Mouse (Mus musculus): ENCODE measurements around the gene Tram2.

Gene Tram2

DNA sequence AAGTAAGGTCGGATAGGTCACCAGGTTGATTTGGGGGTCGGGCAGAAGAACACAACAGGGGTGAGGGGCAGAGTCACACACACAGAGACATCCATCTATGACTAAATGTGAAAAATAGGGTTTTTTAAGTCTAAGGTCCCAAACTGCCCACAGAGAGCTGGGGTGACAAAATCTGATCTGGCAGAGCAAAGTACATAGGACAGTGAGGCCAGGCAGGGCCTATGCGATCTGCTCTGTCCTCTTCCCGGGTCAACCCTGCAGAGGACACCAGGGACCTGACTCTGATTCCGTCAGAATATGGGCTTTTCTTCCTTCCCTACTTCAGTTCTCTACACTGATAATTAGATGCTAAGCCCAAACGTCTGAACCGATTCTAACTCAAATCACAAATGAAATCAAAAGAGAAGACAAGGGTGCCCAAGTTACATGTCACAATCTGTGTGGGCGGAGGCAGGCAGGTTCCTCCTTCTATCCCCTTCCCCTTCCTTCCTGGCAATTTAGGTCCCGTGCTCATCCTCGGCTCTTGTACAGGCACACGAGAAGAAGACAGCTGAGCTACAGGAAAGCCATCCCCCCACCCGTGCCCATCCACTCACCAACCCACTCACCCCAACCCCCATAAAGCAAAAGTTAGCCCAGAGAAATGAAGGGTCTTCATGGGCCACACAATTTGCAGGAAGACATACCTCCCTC lies 9.1 kb downstream of the Tram2 start:
- in situ Hi-C loops (cut with MboI, MseI): loop anchor here (10.0 kb wide), 2 partner anchors 135 to 255 kb away; no protein-coding TSS in a partner anchor

DNA sequence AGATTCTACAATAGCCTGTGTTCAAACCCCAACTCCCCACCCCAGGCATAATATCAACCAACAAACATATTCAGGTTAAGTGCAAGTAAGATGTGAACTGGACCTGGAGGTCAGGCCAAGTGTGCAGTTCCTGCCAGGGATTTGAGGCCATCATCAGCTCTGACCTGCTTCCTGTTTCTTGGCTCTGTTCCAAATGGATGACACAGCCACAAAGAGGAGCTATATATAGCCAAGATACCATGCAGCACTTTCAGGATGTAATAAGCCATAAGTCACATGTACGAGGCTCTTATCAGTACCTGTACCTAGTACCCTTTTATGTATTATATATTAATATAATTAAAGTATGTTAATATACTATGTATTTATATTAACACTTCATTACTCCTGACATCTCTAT lies 10.5 kb downstream of the Tram2 start:
- in situ Hi-C loops (cut with MboI, MseI): no loop called here

DNA sequence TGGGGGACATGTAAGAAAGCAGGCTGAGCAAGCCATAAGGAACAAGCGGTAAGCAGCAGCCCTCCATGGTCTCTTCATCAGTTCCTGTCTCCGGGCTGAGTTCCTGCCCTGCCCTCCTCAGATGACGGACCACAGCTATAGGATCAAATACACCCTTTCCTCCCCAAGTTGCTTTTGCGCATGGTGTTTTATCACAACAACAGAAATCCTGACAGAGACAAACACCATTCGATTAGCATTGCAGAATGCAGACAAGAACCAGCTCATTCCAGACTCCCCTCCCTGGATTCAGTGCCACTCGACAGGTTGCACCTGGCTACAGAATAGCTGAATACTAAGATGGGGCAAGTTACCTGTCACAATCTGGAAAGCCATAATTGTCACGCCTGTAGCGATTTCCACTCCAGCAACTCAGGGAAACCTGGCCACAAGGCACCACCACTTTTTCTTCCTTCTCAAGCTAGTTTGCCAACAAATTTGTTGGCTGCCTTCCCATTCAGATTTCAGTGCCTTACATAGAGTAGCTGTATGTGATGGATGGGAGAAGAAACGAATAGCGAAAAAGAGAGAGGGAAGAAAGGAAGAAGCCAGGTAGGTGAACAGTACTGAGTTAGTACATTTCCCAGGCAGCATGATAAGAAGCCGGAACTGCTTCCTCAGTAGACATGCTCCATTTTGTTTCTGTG lies 11.3 kb downstream of the Tram2 start:
- in situ Hi-C loops (cut with MboI, MseI): no loop called here

DNA sequence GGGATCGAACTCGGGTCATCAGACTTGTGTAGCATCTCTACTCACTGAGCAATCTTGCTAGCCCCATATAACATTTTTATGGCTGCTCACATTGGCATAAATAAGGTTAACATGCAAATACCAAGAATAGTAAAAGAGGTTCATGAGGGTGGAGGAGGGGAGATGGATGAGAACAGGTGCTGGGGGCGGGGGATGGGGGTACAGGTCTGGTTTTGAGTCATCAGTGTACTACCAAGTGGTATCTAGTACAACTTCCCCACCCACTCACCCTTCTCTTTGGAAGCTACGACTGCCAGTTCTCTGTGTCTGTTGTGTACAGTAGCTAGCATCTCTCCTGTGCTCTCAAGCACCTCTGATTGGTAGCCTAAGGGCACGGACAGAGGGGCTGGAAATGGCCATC lies 14.9 kb downstream of the Tram2 start:
- in situ Hi-C loops (cut with MboI, MseI): no loop called here

DNA sequence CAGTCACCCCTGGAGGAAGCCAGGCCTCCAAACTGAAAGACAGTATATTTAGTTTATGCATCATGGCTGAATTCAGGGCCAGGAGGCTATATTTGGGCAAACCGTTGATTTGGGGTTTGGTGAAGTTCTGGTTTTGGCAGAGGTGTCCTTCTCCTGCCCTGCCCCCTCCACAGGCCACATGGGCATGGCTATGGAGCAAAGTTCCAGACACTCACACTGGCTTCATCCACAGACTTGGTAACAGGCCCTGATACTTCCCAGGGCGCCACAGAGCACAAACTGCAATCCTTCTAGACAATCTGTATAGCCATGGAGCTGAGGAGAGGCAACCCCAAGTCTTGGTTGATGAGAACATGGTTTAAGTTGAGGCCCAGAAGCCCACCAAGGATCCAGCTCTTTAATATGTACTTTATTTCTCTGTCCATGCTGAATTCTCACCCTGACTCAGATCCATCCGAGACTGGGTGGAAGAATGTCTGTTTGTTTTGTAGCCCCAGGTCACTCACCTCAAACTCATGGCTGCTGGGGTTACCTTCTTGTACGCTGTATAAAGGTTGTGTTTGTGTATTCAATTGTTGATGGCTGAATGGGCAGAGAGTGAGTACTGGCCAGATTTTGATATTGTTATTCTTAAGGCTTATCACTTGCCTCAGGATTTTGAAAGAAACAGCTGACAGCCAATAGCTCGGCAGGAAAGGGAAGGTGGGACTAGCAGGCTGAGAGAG lies 19.5 kb downstream of the Tram2 start:
- in situ Hi-C loops (cut with MboI, MseI): no loop called here

DNA sequence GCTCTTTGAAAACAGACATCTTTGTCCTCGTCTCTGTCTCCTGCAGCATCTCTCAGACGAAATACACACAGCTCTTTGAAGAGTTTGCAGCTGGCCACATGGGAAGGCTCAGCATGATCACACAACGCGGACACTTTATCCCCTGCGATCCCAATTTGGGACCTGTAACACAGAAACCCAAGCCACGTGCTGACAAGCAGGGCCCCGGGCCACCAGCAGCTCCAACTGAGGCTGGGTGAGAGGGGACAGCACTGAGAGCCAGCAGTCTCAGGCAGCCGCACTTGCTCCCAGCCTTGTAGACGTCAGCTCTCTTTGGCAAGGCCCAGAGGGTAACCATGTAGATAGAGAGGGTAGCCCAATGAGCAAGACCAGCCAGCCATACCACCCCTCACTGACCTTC lies 26.0 kb downstream of the Tram2 start:
- in situ Hi-C loops (cut with MboI, MseI): no loop called here

DNA sequence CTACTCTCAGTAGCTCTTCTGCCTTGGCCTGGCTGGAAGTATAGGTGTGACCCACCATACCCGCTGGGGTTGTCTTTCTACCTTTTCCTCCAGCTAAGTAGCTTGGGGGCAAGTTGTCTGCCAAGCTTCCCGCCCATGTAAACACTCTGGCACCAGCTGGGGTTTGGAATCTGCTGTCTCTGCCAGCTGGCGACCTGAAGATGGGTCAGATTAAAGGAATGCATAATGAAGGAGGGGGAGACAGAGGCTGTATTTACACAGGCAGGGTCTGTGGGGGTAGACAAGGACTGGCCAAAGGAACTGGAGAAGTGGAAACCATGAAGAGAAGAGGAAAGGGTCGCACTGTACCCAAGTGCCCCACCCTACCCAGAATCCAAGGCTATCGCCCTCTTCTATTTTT lies 26.4 kb downstream of the Tram2 start:
- in situ Hi-C loops (cut with MboI, MseI): no loop called here

DNA sequence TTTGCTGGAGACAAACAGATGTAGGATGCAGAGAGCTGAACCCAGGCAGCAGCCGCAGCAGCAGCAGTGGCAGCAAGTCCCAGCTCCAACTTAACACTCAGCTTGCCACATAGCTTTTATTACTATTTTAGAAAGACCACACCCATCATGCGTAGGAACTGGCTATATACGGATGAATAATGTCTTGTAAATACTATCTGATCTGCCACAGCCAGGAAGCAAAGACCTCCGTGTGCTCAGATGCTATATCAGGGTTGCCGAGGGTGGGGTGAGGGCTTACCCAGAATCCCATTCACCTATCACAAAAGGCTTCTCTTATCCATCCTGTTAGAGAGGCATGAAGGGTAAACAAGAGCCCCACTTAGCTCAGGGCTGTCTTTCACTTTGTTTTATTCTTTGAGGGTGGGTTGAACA lies 26.9 kb downstream of the Tram2 start:
- in situ Hi-C loops (cut with MboI, MseI): no loop called here

DNA sequence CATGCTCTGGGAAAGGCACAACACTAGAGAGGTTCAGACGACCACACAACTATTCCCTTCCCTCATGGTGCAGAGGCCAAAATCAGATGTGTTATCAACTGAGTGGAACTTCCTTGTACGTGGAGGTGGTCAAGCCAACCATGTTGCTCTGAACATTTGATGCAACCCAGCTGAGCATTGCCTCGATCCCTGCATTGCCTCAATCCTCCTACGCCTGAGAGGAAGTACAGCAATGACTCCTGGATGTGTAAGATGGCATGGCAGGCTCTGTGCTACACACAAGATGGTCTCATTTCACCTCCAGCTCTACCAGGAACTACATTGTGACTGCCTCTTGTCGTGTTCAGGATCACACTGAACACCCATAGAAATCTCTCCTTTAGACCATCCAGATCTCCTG lies 30.0 kb downstream of the Tram2 start:
- in situ Hi-C loops (cut with MboI, MseI): no loop called here

DNA sequence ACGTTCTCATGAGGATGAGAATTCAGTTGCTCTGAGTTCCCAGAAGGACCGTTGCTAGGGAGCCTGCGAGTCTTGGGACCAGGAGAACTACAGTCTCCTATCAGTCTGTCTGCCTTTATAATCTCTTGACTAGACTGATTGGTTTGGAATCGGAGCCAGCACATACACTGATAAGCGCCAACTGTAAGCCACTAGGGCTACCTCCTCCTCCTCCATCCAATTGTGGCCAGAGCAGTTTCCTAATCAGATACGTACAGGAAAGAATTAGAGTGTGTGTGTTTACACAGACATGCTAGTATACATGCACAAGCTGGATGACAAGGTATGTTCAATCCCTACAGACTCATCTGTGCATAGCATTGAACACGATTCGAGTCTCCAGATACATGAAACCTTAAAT lies 30.6 kb downstream of the Tram2 start:
- in situ Hi-C loops (cut with MboI, MseI): no loop called here

DNA sequence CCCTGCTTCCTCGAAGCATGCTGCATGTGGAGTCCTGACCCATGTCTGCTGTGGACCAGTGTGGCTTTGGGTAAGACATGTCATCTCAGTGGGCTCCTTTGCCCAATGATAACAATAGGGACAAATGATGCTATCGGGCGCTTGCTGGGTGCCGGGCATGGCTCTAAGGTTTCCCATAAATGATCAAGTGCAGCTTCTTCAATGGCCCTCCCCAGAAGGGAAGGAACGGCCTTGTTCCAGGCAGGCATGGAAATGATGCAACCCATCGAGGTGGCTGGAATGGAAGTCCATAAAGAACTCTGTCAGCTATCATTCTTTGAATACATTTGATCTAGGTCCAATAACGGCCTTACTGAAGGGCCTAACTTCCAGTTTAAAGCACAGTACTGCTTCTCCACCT lies 36.6 kb downstream of the Tram2 start:
- in situ Hi-C loops (cut with MboI, MseI): no loop called here

DNA sequence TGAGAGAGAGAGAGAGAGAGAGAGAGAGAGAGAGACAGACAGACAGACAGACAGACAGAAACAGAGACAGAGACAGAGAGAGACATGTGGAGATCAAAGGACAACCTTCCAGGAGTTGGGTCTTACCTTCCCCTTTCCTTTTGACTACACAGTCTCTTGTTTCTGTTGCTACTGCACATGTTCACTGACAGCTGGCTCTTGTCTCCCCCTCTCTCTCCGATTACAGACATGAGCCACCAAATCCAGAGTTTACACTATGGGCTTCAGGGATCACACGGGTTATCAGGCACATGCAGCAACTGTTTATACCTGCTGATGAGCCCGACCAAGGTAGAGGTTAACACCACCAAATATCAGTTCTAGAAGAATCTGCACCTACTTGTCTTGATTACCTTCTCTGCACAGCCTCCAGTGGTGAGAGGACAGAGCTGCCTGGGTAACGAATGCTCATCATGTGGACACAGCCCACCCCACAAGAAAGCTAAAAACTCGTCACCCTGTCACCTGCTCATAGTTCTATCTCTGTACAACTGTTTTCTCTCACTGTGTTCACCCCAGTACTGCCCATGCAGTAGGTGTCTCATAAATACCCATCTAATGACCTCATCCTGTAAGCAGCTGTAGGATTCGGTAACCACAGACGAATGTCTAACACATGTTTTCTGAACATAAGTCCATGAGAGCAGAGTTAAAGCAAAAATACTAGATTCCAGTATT lies 38.3 kb downstream of the Tram2 start:
- in situ Hi-C loops (cut with MboI, MseI): no loop called here

DNA sequence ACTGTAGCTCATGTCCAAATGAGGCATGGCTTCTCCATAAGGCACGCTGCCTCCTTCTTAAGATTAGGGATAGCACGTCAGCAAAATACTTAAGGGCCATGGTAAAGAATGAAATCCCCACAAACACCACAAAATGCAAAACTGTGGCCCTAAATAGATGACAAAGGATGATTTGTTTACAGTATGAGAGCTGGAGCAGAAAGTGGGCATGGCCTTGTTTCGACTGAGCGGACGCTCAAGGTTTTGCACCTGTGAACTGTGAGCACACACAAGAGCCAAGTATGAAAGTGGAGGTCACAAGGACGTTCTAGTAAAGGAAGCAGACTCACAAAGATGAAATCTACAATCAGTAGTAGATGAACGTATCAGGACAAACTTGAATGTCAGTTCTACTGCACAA lies 38.9 kb downstream of the Tram2 start:
- in situ Hi-C loops (cut with MboI, MseI): no loop called here

DNA sequence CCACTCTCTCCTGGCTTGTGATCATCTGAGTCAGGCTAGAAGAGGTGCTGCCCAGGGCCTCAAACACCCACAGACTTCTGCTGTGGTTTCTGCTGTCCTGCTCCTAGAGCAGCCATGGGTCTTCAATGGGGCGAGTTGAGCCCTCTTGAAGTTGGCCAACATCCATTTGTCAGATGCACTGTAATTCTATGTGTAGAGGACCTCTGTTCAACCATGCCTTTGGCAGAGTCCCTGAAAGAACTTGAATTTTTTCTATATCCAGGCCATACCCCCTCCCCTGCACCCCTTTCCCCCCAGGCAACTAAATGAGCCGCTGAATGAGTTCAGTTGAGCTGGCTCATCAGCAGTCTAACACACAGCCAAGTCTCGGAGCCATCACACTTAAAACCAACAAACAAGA lies 39.5 kb downstream of the Tram2 start:
- in situ Hi-C loops (cut with MboI, MseI): no loop called here

DNA sequence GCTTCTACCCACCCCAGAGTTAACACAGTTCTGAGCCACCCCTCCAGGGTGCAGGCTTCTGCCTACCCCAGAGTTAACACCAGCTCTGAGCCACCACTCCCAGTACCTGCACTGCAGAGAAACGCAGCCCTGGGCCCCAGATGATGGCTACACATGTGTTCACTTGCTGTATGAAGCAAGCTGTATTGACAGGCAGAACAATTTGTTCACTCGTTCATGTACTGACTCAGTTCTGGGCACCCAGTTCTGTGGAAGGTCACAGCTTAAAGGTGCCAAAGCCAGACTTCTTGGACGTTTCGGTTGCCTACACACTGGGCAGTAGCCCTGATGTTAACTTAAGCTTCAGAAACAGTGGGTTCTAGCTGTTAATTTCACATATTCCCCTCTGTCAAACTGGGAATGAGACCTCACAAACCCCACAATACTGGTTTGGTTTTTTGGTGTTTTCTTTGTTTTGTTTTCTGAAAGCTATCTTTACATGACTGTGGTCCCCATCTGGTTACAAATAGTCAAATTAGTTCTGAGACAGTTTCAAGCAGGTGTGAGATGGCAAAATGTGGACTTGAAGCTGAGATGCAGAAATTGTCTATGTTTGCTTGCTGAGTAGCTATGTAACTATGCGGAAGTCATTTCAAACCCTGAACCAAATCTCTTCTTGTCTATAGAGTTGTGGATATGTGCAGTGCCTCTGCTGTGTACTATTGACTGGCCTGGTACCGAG lies 41.0 kb downstream of the Tram2 start:
- in situ Hi-C loops (cut with MboI, MseI): no loop called here

DNA sequence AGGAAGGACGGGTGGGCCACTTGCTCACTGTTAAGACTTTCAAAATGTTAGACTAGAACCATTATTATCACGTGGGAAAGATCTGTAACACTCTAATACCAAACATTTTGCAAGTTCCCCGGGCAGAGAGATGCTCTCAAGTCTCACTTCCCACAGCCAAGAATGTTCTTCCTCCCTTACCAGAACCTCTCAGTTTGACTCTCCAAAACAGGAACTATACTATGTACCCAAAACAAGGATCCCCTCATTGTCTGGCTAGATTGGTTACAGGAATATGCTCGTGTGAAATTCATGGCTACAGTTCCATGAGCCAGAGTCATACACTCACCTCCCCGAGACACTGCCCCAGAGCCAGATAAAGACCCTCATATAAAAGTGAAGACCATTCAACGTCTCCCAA lies 43.2 kb downstream of the Tram2 start:
- in situ Hi-C loops (cut with MboI, MseI): no loop called here

DNA sequence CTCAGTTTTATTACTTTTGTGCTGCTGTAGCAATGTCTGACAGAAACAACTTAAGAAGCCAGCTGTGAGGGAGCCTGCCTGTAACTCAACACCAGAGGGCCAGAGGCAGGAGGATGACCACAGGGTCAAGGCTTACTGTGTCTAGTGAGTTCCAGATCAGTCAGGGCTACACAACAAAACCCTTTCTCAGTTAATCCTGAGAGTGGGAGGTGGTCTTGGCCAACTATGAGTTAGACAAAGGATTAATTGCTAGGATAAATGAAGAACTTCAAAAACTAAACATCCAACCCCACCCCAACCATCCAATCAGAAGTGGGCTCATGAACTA lies 45.3 kb downstream of the Tram2 start:
- in situ Hi-C loops (cut with MboI, MseI): loop anchor here (5.0 kb wide), 1 partner anchor 56 kb away; no protein-coding TSS in a partner anchor

DNA sequence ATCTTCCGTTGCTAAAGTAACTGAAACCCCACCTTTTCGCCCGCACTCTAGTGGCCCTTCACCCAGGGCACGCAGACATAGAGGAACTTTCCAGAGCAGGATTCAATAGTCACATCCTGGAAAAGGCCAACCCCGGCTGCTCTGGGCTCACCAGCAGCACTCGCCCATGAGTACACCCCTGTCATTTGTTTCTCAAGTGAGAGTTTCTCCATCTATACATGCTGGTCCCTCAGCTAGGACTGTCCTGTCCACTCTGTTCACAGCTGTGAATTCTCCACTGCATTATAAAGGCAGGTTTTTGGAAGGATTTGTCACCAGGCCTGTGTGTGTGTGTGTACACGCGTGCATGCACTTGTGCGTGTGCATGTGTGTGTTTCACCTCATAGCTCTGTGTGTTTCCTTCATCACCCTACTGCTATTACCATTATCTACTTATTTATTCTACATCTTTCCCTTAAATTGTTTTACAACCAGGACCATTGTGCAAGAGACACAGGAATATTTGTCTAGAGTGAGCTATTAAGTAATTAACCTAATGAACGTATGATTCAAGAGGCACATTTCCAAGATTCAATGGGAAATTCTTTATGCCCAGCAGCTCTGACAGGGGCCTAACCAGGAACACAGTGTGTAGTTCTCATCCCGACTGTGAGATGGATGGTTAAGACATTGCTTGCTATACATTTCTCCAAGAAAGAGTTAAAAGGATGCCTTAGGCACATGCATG lies 45.8 kb downstream of the Tram2 start:
- in situ Hi-C loops (cut with MboI, MseI): loop anchor here (5.0 kb wide), 1 partner anchor 56 kb away; no protein-coding TSS in a partner anchor

DNA sequence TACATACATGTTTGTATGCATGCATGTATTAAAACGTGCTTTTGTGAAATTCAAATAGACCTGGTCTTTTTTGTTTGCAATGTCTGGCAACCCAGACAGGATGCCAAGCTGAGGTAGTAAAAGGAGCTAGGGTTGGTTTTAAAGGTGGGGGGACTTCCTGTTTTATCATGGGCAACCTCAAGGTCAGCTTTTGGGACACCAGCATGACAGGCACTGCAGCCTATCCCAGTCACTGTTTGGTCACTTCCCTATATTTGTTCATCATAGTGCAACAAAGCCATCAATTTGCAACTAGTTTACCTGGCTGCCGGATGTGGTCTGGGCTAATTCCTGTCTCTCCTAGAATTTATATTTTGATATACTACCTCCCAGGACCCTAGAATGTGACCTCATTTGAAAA lies 47.4 kb downstream of the Tram2 start:
- in situ Hi-C loops (cut with MboI, MseI): loop anchor here (5.0 kb wide), 1 partner anchor 54 kb away; no protein-coding TSS in a partner anchor

DNA sequence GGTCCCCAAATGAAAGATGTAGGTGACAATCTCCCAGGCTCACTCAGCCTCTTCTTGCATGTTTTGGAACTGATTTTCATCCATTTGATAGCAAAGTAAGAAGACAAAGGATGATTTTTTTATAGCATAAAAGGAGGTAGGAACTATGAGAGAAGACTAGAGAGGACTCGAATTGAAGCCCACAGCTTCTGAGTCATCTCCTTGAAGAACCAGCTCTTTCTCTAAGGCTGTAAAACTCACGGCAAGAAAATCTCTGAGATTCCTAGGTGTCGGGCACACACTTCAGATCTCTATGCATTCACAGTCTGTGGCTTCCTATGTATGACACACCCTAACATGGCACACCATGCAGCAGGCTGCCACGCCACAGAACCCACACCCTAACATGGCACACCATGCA lies 50.0 kb downstream of the Tram2 start:
- in situ Hi-C loops (cut with MboI, MseI): no loop called here

DNA sequence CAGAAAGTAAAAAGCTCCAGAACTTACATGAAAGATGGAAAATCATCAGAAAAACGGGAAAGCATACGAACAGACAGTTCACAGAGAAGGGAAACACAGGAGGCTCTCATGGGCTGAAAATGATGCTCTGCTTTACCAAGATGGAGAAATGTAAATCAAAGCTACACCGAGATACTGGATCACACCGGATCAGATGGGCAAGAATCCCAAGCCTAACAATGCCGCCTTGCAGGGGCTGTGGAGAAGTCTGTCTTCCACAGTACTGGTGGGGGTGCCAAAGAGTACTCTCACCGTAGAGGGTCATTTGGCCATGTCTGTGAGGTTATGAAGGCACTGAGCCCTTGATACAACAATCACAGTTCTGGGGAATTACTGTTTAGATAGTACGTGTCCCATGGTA lies 52.5 kb downstream of the Tram2 start:
- in situ Hi-C loops (cut with MboI, MseI): no loop called here

All from regulatory T cell (primary cell).